Mouse (Mus musculus): Measurements from ENCODE around the gene Rpl37. TPM values are rescaled to one million over a fixed set of nuclear protein-coding genes. Genes with fewer than 3 reads are reported as not detected.

Rpl37 gene
- polyA plus RNA-seq, 1 experiment from 2014 or later, result 573 TPM

GRCm38 (mm10) chr15:5119192-5119591 is 2.7 kb downstream of the Rpl37 start:
- H3K27ac ChIP-seq (ENCODE audit: low read length), result no peak overlapping the region

GRCm38 (mm10) chr15:5119707-5120106 is 3.3 kb downstream of the Rpl37 start:
- Histone ChIP-seq H3K36me3 (ENCODE audit: insufficient read depth, low read length) (peaks cover 33% of the 10 kb centered on the region; the same call in 1 of the 2 replicates), H3K27me3 (replicated peaks; ENCODE audit: insufficient read depth, low read length) (no peaks in the 10 kb centered on the region), H3K9ac (replicated peaks; ENCODE audit: low read depth) (no peak overlapping the region), H3K4me2 (replicated peaks; ENCODE audit: low read depth, low read length) (no peak overlapping the region), H3K27ac (ENCODE audit: low read length) (no peak overlapping the region), H3K4me1 (ENCODE audit: insufficient read depth, low read depth, low read length) (peaks cover 6% of the 10 kb centered on the region; the same call in 1 of the 2 replicates), H3K4me3 (ENCODE audit: low read depth, low read length) (no peak overlapping the region), H3K9me3 (ENCODE audit: low read length) (no peaks in the 10 kb centered on the region)
- DNase-seq (ENCODE audit: low spot score), result peak; percentile 28
- TF ChIP-seq CTCF (IDR thresholded peaks at IDR 0.05) (peak; percentile 40), EP300 (IDR thresholded peaks at IDR 0.05) (no peak)
- ATAC-seq, result no peak
- 92% methylated on average over 2 of the region's 2 CpGs for WGBS

More at GRCm38 (mm10) chr15:5119192-5119591, 2.7 kb downstream of the Rpl37 start:
- peaks cover 6% of the 10 kb centered on the region; the same call in 1 of the 2 replicates for H3K4me1 ChIP-seq (ENCODE audit: insufficient read depth, low read depth, low read length)
- ATAC-seq (no peak), DNase-seq (ENCODE audit: low spot score) (no peak)
- WGBS, result 89% methylated on average over 2 of the region's 2 CpGs
- no peak overlapping the region for H3K9ac ChIP-seq (replicated peaks; ENCODE audit: low read depth)
- no peak for TF ChIP-seq CTCF (IDR thresholded peaks at IDR 0.05)
- TF ChIP-seq EP300 (IDR thresholded peaks at IDR 0.05), result no peak
- no peaks in the 10 kb centered on the region for H3K9me3 ChIP-seq (ENCODE audit: low read length)
- no peak overlapping the region for H3K4me2 ChIP-seq (replicated peaks; ENCODE audit: low read depth, low read length)
- H3K4me3 ChIP-seq (ENCODE audit: low read depth, low read length), result no peak overlapping the region
- H3K27me3 ChIP-seq (replicated peaks; ENCODE audit: insufficient read depth, low read length), result no peaks in the 10 kb centered on the region
- H3K36me3 ChIP-seq (ENCODE audit: insufficient read depth, low read length), result peaks cover 31% of the 10 kb centered on the region; the same call in 1 of the 2 replicates

- Histone ChIP-seq H3K4me1 (ENCODE audit: insufficient read depth, low read depth, low read length) (peaks cover 3% of the 10 kb centered on the region; the same call in 1 of the 2 replicates), H3K4me3 (ENCODE audit: low read depth, low read length) (no peak overlapping the region), H3K27me3 (replicated peaks; ENCODE audit: insufficient read depth, low read length) (no peaks in the 10 kb centered on the region), H3K27ac (ENCODE audit: low read length) (no peak overlapping the region), H3K4me2 (replicated peaks; ENCODE audit: low read depth, low read length) (no peak overlapping the region), H3K9me3 (ENCODE audit: low read length) (no peaks in the 10 kb centered on the region), H3K36me3 (ENCODE audit: insufficient read depth, low read length) (peaks cover 33% of the 10 kb centered on the region; the same call in 1 of the 2 replicates), H3K9ac (replicated peaks; ENCODE audit: low read depth) (no peak overlapping the region)
- ATAC-seq, result no peak
- no peak for DNase-seq (ENCODE audit: low spot score)
- 86% methylated on average over 12 of the region's 12 CpGs for WGBS
- TF ChIP-seq EP300 (IDR thresholded peaks at IDR 0.05) (no peak), CTCF (IDR thresholded peaks at IDR 0.05) (no peak)
Measured at GRCm38 (mm10) chr15:5121535-5122313, 5.3 kb downstream of the Rpl37 start.

- Histone ChIP-seq H3K4me2 (replicated peaks; ENCODE audit: low read depth, low read length) (no peak overlapping the region), H3K27me3 (replicated peaks; ENCODE audit: insufficient read depth, low read length) (no peaks in the 10 kb centered on the region), H3K9ac (replicated peaks; ENCODE audit: low read depth) (no peak overlapping the region), H3K4me3 (ENCODE audit: low read depth, low read length) (no peak overlapping the region), H3K36me3 (ENCODE audit: insufficient read depth, low read length) (peaks cover 11% of the 10 kb centered on the region; the same call in 1 of the 2 replicates), H3K9me3 (ENCODE audit: low read length) (no peaks in the 10 kb centered on the region), H3K27ac (ENCODE audit: low read length) (no peak overlapping the region), H3K4me1 (ENCODE audit: insufficient read depth, low read depth, low read length) (no peaks in the 10 kb centered on the region)
- no peak for TF ChIP-seq EP300 (IDR thresholded peaks at IDR 0.05)
- 76% methylated on average over 4 of the region's 4 CpGs for WGBS
- DNase-seq (ENCODE audit: low spot score) (peak; percentile 22), ATAC-seq (no peak)
Measured at GRCm38 (mm10) chr15:5126456-5126855, 10.0 kb downstream of the Rpl37 start.

DNA sequence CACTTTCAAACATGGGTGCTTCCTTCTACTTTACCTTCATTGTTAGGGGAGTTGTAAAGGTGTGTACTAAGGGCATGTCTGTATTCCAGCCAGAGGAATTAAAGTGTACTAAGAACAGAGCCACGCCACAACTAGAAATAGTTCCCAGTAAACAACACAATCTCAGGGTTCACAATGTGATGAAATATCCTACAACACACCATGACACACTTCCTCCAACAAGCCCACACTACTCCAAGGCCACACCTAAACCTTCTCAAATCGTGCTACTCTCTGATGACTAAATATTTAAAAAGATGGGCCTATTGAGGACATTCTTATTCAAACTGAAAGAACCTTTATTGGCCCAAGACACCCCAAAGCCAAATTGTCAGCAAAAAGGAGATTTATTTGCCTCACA is 11.0 kb downstream of the Rpl37 start:
- ATAC-seq (no peak), DNase-seq (ENCODE audit: low spot score) (no peak)
- Histone ChIP-seq H3K27ac (ENCODE audit: low read length) (no peak overlapping the region), H3K4me3 (ENCODE audit: low read depth, low read length) (no peak overlapping the region), H3K9me3 (ENCODE audit: low read length) (no peaks in the 10 kb centered on the region), H3K27me3 (replicated peaks; ENCODE audit: insufficient read depth, low read length) (no peaks in the 10 kb centered on the region), H3K9ac (replicated peaks; ENCODE audit: low read depth) (no peak overlapping the region), H3K36me3 (ENCODE audit: insufficient read depth, low read length) (peaks cover 7% of the 10 kb centered on the region; the same call in 1 of the 2 replicates), H3K4me2 (replicated peaks; ENCODE audit: low read depth, low read length) (no peak overlapping the region), H3K4me1 (ENCODE audit: insufficient read depth, low read depth, low read length) (no peaks in the 10 kb centered on the region)
- WGBS, result 73% methylated on average over 2 of the region's 2 CpGs
- TF ChIP-seq CTCF (IDR thresholded peaks at IDR 0.05) (no peak), EP300 (IDR thresholded peaks at IDR 0.05) (no peak)

DNA sequence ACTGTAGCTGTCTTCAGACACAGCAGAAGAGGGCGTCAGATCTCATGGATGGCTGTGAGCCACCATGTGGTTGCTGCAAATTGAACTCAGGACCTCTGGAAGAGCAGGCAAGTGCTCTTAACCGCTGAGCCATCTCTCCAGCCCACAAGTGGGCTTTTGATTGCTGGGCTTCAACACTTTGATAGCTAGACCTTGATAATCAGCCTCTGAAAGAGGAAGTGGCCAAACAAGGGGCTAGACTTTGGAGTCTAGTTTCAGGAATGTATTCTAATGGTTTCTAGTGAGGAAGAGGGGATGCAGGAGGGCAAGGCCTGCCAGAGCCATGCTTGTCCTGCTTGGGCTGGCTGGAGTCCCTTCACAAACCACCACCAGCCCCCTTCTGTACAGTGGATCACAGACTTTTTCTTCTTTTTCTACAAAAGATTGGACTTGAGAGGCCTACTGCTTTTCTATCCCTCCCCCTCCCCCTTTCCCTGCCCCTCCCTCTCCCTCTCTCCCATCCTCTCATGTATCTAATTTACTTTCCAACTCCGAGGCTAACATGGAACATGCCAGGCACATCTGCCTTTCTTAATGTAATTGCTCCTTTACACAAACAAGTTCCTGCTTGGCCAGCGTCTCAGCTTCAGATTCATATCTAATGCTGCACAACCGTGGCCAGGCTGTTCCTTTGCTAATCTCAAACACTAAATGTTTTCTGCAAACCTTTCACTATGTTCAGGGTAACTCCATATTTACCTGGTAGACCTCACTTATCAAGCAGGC is 11.9 kb downstream of the Rpl37 start:
- DNase-seq (ENCODE audit: low spot score) (no peak), ATAC-seq (no peak)
- Histone ChIP-seq H3K4me2 (replicated peaks; ENCODE audit: low read depth, low read length) (no peak overlapping the region), H3K27me3 (replicated peaks; ENCODE audit: insufficient read depth, low read length) (no peaks in the 10 kb centered on the region), H3K9ac (replicated peaks; ENCODE audit: low read depth) (no peak overlapping the region), H3K4me3 (ENCODE audit: low read depth, low read length) (no peak overlapping the region), H3K27ac (ENCODE audit: low read length) (no peak overlapping the region), H3K4me1 (ENCODE audit: insufficient read depth, low read depth, low read length) (no peaks in the 10 kb centered on the region), H3K9me3 (ENCODE audit: low read length) (no peaks in the 10 kb centered on the region), H3K36me3 (ENCODE audit: insufficient read depth, low read length) (0 out of 2 replicates have a peak, but pooled peaks cover 3% of the 10 kb centered on the region)
- WGBS, result 49% methylated on average over 5 of the region's 5 CpGs
- TF ChIP-seq EP300 (IDR thresholded peaks at IDR 0.05) (no peak), CTCF (IDR thresholded peaks at IDR 0.05) (no peak)

Data from lung, postnatal 0 days (tissue).